Mouse (Mus musculus): Measurements from ENCODE around the gene Vmn1r61.

The Vmn1r61 gene

GRCm38 (mm10) chr7:5613195-5613594, at the start of gene Vmn1r61:
TSS of gene Vmn1r61 (minus strand) at chr7:5613295.
- DNase-seq (ENCODE audit: low spot score) = no peak

All from urinary bladder, postnatal 10 days (tissue).